8 mouse cellular contexts compared by ENCODE assay signal in genomic region chr16:10783883-10784792, GRCm38 (mm10). TPM values are rescaled to one million over a fixed set of nuclear protein-coding genes. Genes with fewer than 3 reads are reported as not detected.
DNase-seq lines count a peak whose midpoint lies in the region; ATAC-seq lines count a peak whose summit lies in the region.

No protein-coding gene starts in this region.

- H3K27ac ChIP-seq in forebrain, embryonic 10.5 days: peak overlapping the region; percentile 93
- peak overlapping the region; percentile 85 for H3K27ac ChIP-seq in hindbrain, embryonic 14.5 days
- peak overlapping the region; percentile 100 for H3K27ac ChIP-seq in limb, embryonic 15.5 days

- H3K4me2 ChIP-seq in hindbrain, embryonic 14.5 days (replicated peaks): peak overlapping the region; percentile 97
- peak overlapping the region; percentile 80 for H3K4me2 ChIP-seq in limb, embryonic 15.5 days

- WGBS in forebrain, embryonic 10.5 days: 4% methylated on average over 81 of the region's 81 CpGs
- WGBS in hindbrain, embryonic 14.5 days: 3% methylated on average over 81 of the region's 81 CpGs
- WGBS in limb, embryonic 15.5 days: 1% methylated on average over 81 of the region's 81 CpGs

- H3K9me3 ChIP-seq in forebrain, embryonic 10.5 days: no peaks in the 10 kb centered on the region
- H3K9me3 ChIP-seq in hindbrain, embryonic 14.5 days (ENCODE audit: control insufficient read depth, low read length): no peaks in the 10 kb centered on the region
- H3K9me3 ChIP-seq in limb, embryonic 15.5 days: no peaks in the 10 kb centered on the region

- no peaks in the 10 kb centered on the region for H3K36me3 ChIP-seq in forebrain, embryonic 10.5 days (replicated peaks)
- H3K36me3 ChIP-seq in hindbrain, embryonic 14.5 days (replicated peaks; ENCODE audit: control insufficient read depth, insufficient read depth): no peaks in the 10 kb centered on the region
- no peaks in the 10 kb centered on the region for H3K36me3 ChIP-seq in limb, embryonic 15.5 days

- H3K4me3 ChIP-seq in forebrain, embryonic 10.5 days: peak overlapping the region; percentile 80
- H3K4me3 ChIP-seq in hindbrain, embryonic 14.5 days (replicated peaks; ENCODE audit: low read length): peak overlapping the region; percentile 49
- H3K4me3 ChIP-seq in limb, embryonic 15.5 days: peak overlapping the region; percentile 85

- peaks cover 27% of the 10 kb centered on the region for H3K27me3 ChIP-seq in forebrain, embryonic 10.5 days (ENCODE audit: poor library complexity, severe bottlenecking)
- H3K27me3 ChIP-seq in hindbrain, embryonic 14.5 days (ENCODE audit: control insufficient read depth, insufficient read depth, low read length): peaks cover 22% of the 10 kb centered on the region
- no peaks in the 10 kb centered on the region for H3K27me3 ChIP-seq in limb, embryonic 15.5 days

- peaks cover 62% of the 10 kb centered on the region for H3K4me1 ChIP-seq in forebrain, embryonic 10.5 days
- peaks cover 28% of the 10 kb centered on the region for H3K4me1 ChIP-seq in hindbrain, embryonic 14.5 days (replicated peaks; ENCODE audit: control insufficient read depth, insufficient read depth, low read length)
- peaks cover 66% of the 10 kb centered on the region for H3K4me1 ChIP-seq in limb, embryonic 15.5 days

- peak overlapping the region; percentile 72 for H3K9ac ChIP-seq in hindbrain, embryonic 14.5 days
- H3K9ac ChIP-seq in limb, embryonic 15.5 days: peak overlapping the region; percentile 80

- ATAC-seq in hindbrain, embryonic 14.5 days (ENCODE audit: low FRiP score): no peak
- no peak for ATAC-seq in limb, embryonic 15.5 days (ENCODE audit: insufficient number of reproducible peaks, low FRiP score, low TSS enrichment, low read depth)

- DNase-seq in heart, adult 18-20 months: peak; percentile 31 to 46
- no peak for DNase-seq in heart, adult 8-10 months (ENCODE audit: low spot score)
- peak; percentile 47 for DNase-seq in adipocyte (ENCODE audit: low spot score)
- DNase-seq in forebrain, embryonic 10.5 days (ENCODE audit: extremely low spot score, low spot score): peak; percentile 24
- DNase-seq in hindbrain, embryonic 14.5 days (ENCODE audit: low spot score): peak; percentile 58
- DNase-seq in neural tube, embryonic 10.5 days (ENCODE audit: extremely low spot score, low spot score): peak; percentile 70
- DNase-seq in thymus, postnatal 4 days: peak; percentile 80

RNA-seq across cellular contexts. Expression of gene Socs1, which starts 1.2 kb away (rescaled TPM):
- total RNA-seq in heart, adult 18-20 months (2021): under 1 TPM; 0.35 to 0.75 TPM
- total RNA-seq in heart, adult 8-10 months (2022): under 1 TPM; 0.32 to 0.41 (median 0.36) TPM
- polyA plus RNA-seq in forebrain, embryonic 10.5 days (2016; fragmentation: Nextera tagmentation; extraction: Ambion mirVana): 2.3 and 2.7 TPM in 2 replicates
- polyA plus RNA-seq in hindbrain, embryonic 14.5 days (2014; fragmentation: Nextera tagmentation; extraction: Ambion mirVana): 3.7 and 4.6 TPM in 2 replicates
- polyA plus RNA-seq in limb, embryonic 15.5 days (2015; fragmentation: Nextera tagmentation; extraction: Ambion mirVana): 17.4 and 17.5 TPM in 2 replicates

RNA-seq across cellular contexts. Expression of gene Tnp2, which starts 4.3 kb away (rescaled TPM):
- total RNA-seq in heart, adult 18-20 months (2021): not detected
- total RNA-seq in heart, adult 8-10 months (2022): not detected
- not detected in 2 replicates for polyA plus RNA-seq in forebrain, embryonic 10.5 days (2016; fragmentation: Nextera tagmentation; extraction: Ambion mirVana)
- not detected in 2 replicates for polyA plus RNA-seq in hindbrain, embryonic 14.5 days (2014; fragmentation: Nextera tagmentation; extraction: Ambion mirVana)
- polyA plus RNA-seq in limb, embryonic 15.5 days (2015; fragmentation: Nextera tagmentation; extraction: Ambion mirVana): not detected in 2 replicates

RNA-seq across cellular contexts. Expression of gene Prm3, which starts 6.6 kb away (rescaled TPM):
- total RNA-seq in heart, adult 18-20 months (2021): not detected
- not detected for total RNA-seq in heart, adult 8-10 months (2022)
- not detected in 2 replicates for polyA plus RNA-seq in forebrain, embryonic 10.5 days (2016; fragmentation: Nextera tagmentation; extraction: Ambion mirVana)
- polyA plus RNA-seq in hindbrain, embryonic 14.5 days (2014; fragmentation: Nextera tagmentation; extraction: Ambion mirVana): not detected in 2 replicates
- polyA plus RNA-seq in limb, embryonic 15.5 days (2015; fragmentation: Nextera tagmentation; extraction: Ambion mirVana): not detected in 2 replicates

RNA-seq across cellular contexts. Expression of gene Prm2, which starts 11.8 kb away (rescaled TPM):
- total RNA-seq in heart, adult 18-20 months (2021): not detected
- not detected for total RNA-seq in heart, adult 8-10 months (2022)
- polyA plus RNA-seq in forebrain, embryonic 10.5 days (2016; fragmentation: Nextera tagmentation; extraction: Ambion mirVana): not detected in 2 replicates
- not detected in 2 replicates for polyA plus RNA-seq in hindbrain, embryonic 14.5 days (2014; fragmentation: Nextera tagmentation; extraction: Ambion mirVana)
- not detected in 2 replicates for polyA plus RNA-seq in limb, embryonic 15.5 days (2015; fragmentation: Nextera tagmentation; extraction: Ambion mirVana)

RNA-seq across cellular contexts. Expression of gene Prm1, which starts 21.5 kb away (rescaled TPM):
- total RNA-seq in heart, adult 18-20 months (2021): not detected
- total RNA-seq in heart, adult 8-10 months (2022): not detected
- not detected in 2 replicates for polyA plus RNA-seq in forebrain, embryonic 10.5 days (2016; fragmentation: Nextera tagmentation; extraction: Ambion mirVana)
- polyA plus RNA-seq in hindbrain, embryonic 14.5 days (2014; fragmentation: Nextera tagmentation; extraction: Ambion mirVana): 0.96 TPM in 1 of 2 replicates, not detected in the other
- 0.50 TPM in 1 of 2 replicates, not detected in the other for polyA plus RNA-seq in limb, embryonic 15.5 days (2015; fragmentation: Nextera tagmentation; extraction: Ambion mirVana)
